Comparison of ENCODE assay signal across 25 mouse cellular contexts in genomic region chr14:78300914-78301313, GRCm38 (mm10). TPM values are rescaled to one million over a fixed set of nuclear protein-coding genes. Genes with fewer than 3 reads are reported as not detected.
"Had no signal": no experiment of that assay in that cellular context is flagged by ENCODE, and none has a peak within 500 bp of the region (broad histone marks: within the 10 kb centered on the region; RNA-seq: fewer than 3 reads in every experiment).

No protein-coding gene starts in this region.

- ATAC-seq: hindbrain, postnatal 0 days; intestine, embryonic 15.5 days; intestine, postnatal 0 days had no signal

- DNase-seq: gastrocnemius, postnatal 14 days; gastrocnemius, postnatal 36 days; heart, adult 18-20 months; heart, postnatal 10 days; heart, postnatal 36 days; kidney, adult 18-20 months; kidney, adult 8-10 months; kidney, postnatal 10 days; kidney, postnatal 25 days; kidney, postnatal 4 days; layer of hippocampus, adult 9-11 months; layer of hippocampus, postnatal 36 days; liver; liver, embryonic 13.5 days had no signal

RNA-seq across cellular contexts. Expression of gene Tnfsf11, which starts 6.9 kb away (rescaled TPM):
- total RNA-seq: gastrocnemius, adult 18-20 months; gastrocnemius, adult 8-10 months; gastrocnemius, postnatal 14 days; gastrocnemius, postnatal 36 days; heart, adult 8-10 months; heart, postnatal 10 days; heart, postnatal 36 days; hindbrain, postnatal 0 days; layer of hippocampus, adult 18-20 months; layer of hippocampus, postnatal 36 days; left cerebral cortex, adult 18-20 months had no signal
- polyA plus RNA-seq: gonadal fat pad, adult 2 months; hindbrain, embryonic 13.5 days; hindbrain, postnatal 0 days; limb, embryonic 12.5 days had no signal
